Mouse (Mus musculus) liver, postnatal 0 days (tissue): ENCODE results near the gene Plcl2.

Experiments
- CTCF ChIP-seq: sonication (generic); IDR thresholded peaks from 2 replicates; pipeline ENCODE4 v1.5.1; 2016; ENCODE audit warnings: antibody characterized with exemption, low read depth
- EP300 ChIP-seq: IDR thresholded peaks from 2 replicates; pipeline ENCODE4 v1.6.1; 2016; ENCODE audit warnings: antibody characterized with exemption, low read depth, mild to moderate bottlenecking

DNA sequence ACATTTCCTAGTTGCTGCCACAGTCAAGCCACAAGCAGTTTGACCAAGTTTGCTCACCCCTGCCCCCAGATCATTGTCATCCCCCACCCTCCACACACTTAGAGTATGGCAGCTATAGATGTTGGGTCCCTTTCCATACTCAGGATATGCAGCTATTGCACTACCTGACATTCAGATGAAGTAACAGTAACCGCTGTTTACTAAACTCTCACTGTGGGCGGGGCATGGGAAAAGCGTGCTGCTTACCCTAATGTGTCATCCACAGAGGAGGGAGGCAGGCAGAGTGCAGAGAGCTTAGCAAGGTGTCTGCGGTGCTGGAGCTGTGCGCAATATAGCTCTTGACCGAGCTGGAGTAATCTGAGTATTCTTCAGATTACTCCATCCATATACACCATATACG is 4.2 kb downstream of the Plcl2 start:
- TF ChIP-seq CTCF, result no peak
- TF ChIP-seq EP300, result no peak
